Mouse (Mus musculus) intestine, postnatal 0 days (tissue): Measurements from ENCODE around the gene Mad1l1. TPM values are rescaled to one million over a fixed set of nuclear protein-coding genes. Genes with fewer than 3 reads are reported as not detected.

Experiments
- ATAC-seq: fragments of 200-750 bp; cut with Nextera tagmentation; 2 replicates; pipeline ENCODE4 v1.8.0; 2017; ENCODE audit warnings: mild to moderate bottlenecking, moderate TSS enrichment, moderate library complexity
- H3K27ac ChIP-seq: fragments of 300-500 bp; sonication (generic); 2 replicates; pipeline ENCODE4 v1.5.1; 2014; ENCODE audit warnings: mild to moderate bottlenecking, low read depth, low read length, moderate library complexity
- H3K27me3 ChIP-seq: fragments of 300-500 bp; sonication (generic); replicated peaks from 2 replicates; pipeline ENCODE4 v1.6.1; 2014; ENCODE audit warnings: low read length, mixed read lengths; ENCODE audit not compliant: control insufficient read depth, insufficient read depth
- H3K36me3 ChIP-seq: fragments of 300-500 bp; sonication (generic); 2 replicates; pipeline ENCODE4 v1.6.1; 2014; ENCODE audit warnings: mild to moderate bottlenecking, moderate library complexity; ENCODE audit not compliant: control insufficient read depth, insufficient read depth
- H3K4me1 ChIP-seq: fragments of 300-500 bp; sonication (generic); replicated peaks from 2 replicates; pipeline ENCODE4 v1.6.1; 2014; ENCODE audit warnings: antibody characterized with exemption, low read length, mixed read lengths; ENCODE audit not compliant: control insufficient read depth, insufficient read depth
- H3K4me2 ChIP-seq: fragments of 300-500 bp; sonication (generic); replicated peaks from 2 replicates; pipeline ENCODE4 v1.6.1; 2014; ENCODE audit warnings: low read depth, mild to moderate bottlenecking, moderate library complexity
- H3K4me3 ChIP-seq: fragments of 300-500 bp; sonication (generic); 2 replicates; pipeline ENCODE4 v1.5.1; 2014; ENCODE audit warnings: low read depth, low read length
- H3K9ac ChIP-seq: fragments of 300-500 bp; sonication (generic); 2 replicates; pipeline ENCODE4 v1.6.1; 2014; ENCODE audit warnings: mild to moderate bottlenecking, low read depth, low read length
- H3K9me3 ChIP-seq: fragments of 300-500 bp; sonication (generic); 2 replicates; pipeline ENCODE4 v1.6.1; 2016; ENCODE audit warnings: mixed run types; ENCODE audit not compliant: control insufficient read depth
- CTCF ChIP-seq: sonication (generic); IDR thresholded peaks from 2 replicates; pipeline ENCODE4 v1.5.1; 2016; ENCODE audit warnings: low read depth, mild to moderate bottlenecking, control low read depth, antibody characterized with exemption, moderate library complexity
- WGBS: fragments of 180-500 bp; shearing (Covaris S2); extraction: QIAGEN DNeasy Blood & Tissue Kit; methylation state at CpG from one replicate; pipeline ENCODE4 v1.1.7; 2014; 5-methylcytosine and 5-hydroxymethylcytosine counted together
- polyA plus RNA-seq: library from polyadenylated mRNA; unstranded; fragments of >200 nt; fragmentation: Nextera tagmentation; extraction: Ambion mirVana; gene quantifications from 2 replicates; pipeline ENCODE4 v1.2.1, GENCODE M21; 2015

Mad1l1 gene
- polyA plus RNA-seq, 1 experiment from 2014 or later, result 10.3 TPM

DNA sequence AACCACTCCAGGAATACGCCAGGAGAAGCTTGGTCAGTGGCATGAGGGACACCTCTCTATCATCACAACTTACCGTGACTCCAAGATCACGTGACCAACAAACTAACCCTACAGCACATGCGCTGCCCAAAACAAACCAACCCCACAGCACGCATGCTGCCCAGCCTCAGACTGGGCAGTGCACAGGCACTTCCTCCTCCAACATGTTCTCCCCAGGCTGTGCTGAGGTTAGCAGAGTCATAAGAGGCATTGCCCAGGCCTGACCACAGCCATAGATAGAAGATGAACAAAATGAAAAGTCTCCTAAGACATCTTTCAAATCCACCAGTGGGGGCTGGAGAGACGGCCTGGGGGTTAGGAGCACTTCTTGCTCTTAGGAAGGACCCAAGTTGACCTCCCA is 135.6 kb downstream of the Mad1l1 start:
- Histone ChIP-seq H3K27me3 (no peaks in the 10 kb centered on the region), H3K27ac (no peak overlapping the region), H3K9me3 (no peaks in the 10 kb centered on the region), H3K4me1 (0 out of 2 replicates have a peak, but pooled peaks cover 2% of the 10 kb centered on the region), H3K4me2 (no peak overlapping the region), H3K9ac (no peak overlapping the region), H3K36me3 (no peaks in the 10 kb centered on the region), H3K4me3 (no peak overlapping the region)
- ATAC-seq, result no peak
- WGBS, result 92% methylated on average over 6 of the region's 6 CpGs
- no peak for TF ChIP-seq CTCF

DNA sequence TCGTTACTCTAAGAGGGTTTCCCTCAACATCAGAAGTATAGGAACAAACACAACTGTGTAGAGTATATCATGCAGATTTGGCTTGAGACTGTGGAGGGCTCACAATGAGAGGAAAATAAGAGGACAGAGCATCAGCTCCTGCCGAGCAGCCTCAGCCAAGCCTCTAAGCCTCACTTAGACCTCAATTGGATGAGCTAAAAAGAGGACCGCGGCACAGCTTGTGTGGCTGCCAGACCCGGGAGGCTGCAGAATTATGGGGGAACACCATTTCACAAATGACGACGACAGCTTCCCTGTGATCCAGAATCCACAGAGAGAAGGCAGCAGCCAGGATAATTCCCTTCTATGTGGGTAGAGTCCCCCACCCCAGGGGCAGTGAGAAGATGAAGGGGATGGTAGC is 138.0 kb downstream of the Mad1l1 start:
- no peaks in the 10 kb centered on the region for H3K4me1 ChIP-seq
- no peaks in the 10 kb centered on the region for H3K36me3 ChIP-seq
- H3K9ac ChIP-seq, result no peak overlapping the region
- H3K27me3 ChIP-seq, result no peaks in the 10 kb centered on the region
- H3K4me3 ChIP-seq, result no peak overlapping the region
- ATAC-seq, result no peak
- H3K27ac ChIP-seq, result no peak overlapping the region
- no peaks in the 10 kb centered on the region for H3K9me3 ChIP-seq
- no peak for TF ChIP-seq CTCF
- H3K4me2 ChIP-seq, result no peak overlapping the region
- 91% methylated on average over 7 of the region's 7 CpGs for WGBS

DNA sequence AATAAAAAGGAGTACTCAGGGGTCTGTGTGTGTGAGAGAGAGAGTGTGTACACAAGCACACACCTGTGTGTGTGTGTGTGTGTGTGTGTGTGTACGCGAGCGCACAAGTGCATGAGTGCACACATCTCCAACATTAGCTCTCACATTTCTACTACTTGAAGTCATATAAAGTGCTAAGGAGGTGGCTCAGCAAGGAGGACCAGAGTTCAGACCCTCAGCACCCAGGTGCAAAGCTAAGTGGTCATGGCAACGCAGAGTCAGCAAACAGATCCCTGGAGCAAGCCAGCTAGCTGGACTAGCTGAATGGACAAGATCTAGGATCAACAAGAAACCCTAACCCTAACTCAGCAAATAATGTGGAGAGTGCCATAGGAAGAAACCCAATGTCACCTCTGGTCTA is 139.0 kb downstream of the Mad1l1 start:
- no peak for ATAC-seq
- Histone ChIP-seq H3K4me2 (no peak overlapping the region), H3K27me3 (no peaks in the 10 kb centered on the region), H3K36me3 (no peaks in the 10 kb centered on the region), H3K4me3 (no peak overlapping the region), H3K27ac (no peak overlapping the region), H3K9me3 (no peaks in the 10 kb centered on the region), H3K9ac (no peak overlapping the region), H3K4me1 (no peaks in the 10 kb centered on the region)
- 87% methylated on average over 4 of the region's 4 CpGs for WGBS
- TF ChIP-seq CTCF, result no peak

DNA sequence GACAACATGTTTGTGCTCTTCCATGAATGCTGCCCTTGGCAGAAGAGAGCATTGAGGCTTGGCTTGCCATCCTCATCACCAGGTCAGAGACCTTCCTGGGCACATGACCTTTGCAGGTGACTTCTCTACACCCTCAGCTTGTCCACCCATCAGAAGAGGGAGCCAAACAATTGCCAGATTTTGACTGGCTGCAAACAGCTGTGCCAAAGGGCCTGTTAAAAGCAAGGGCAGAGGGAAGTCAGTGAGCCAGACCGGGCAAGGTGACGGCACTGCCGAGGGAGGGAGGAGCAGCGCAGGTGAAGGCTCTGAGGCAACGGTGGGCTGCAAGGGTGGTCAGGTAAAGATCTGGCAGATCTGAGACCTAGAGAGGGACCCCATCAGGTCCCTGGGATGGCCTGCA is 141.3 kb downstream of the Mad1l1 start:
- no peak overlapping the region for H3K4me3 ChIP-seq
- H3K9ac ChIP-seq, result no peak overlapping the region
- H3K9me3 ChIP-seq, result no peaks in the 10 kb centered on the region
- TF ChIP-seq CTCF, result no peak
- H3K27ac ChIP-seq, result no peak overlapping the region
- H3K4me2 ChIP-seq, result no peak overlapping the region
- 97% methylated on average over 5 of the region's 5 CpGs for WGBS
- no peaks in the 10 kb centered on the region for H3K27me3 ChIP-seq
- no peaks in the 10 kb centered on the region for H3K4me1 ChIP-seq
- no peak for ATAC-seq
- H3K36me3 ChIP-seq, result no peaks in the 10 kb centered on the region

DNA sequence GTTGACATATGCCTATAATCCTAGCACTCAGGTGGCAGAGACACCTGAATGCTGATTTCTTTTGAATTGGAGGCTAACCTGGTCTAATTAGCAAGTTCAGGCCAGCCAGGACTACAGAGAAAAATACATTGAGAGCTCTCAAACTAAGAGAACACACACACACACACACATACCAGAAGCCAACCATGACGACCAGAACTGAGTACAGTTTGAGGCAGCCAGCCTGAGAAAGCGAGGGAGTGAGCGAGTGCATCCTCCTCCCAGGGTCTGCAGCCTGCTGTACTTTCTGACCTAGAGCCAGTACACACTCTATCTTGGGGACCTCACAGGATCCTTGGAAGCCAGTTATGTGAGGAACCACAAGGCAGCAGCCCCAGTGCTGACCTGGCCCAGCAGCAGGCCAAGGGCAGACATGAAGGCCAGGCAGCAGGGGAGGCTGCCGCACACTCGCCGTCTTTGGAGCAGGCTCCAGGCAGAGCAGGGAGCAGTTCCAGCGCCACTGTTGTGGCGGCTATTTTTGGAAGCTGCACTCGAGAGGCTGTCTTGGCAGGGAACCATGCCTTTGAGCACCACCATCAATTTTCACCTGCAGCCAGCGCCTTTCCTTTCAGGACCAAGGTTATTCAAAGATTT is 143.2 kb downstream of the Mad1l1 start:
- WGBS, result 70% methylated on average over 10 of the region's 10 CpGs
- no peaks in the 10 kb centered on the region for H3K27me3 ChIP-seq
- H3K4me3 ChIP-seq, result no peak overlapping the region
- ATAC-seq, result no peak
- no peak for TF ChIP-seq CTCF
- no peaks in the 10 kb centered on the region for H3K36me3 ChIP-seq
- H3K9ac ChIP-seq, result no peak overlapping the region
- H3K4me1 ChIP-seq, result no peaks in the 10 kb centered on the region
- H3K27ac ChIP-seq, result no peak overlapping the region
- no peaks in the 10 kb centered on the region for H3K9me3 ChIP-seq
- H3K4me2 ChIP-seq, result no peak overlapping the region

DNA sequence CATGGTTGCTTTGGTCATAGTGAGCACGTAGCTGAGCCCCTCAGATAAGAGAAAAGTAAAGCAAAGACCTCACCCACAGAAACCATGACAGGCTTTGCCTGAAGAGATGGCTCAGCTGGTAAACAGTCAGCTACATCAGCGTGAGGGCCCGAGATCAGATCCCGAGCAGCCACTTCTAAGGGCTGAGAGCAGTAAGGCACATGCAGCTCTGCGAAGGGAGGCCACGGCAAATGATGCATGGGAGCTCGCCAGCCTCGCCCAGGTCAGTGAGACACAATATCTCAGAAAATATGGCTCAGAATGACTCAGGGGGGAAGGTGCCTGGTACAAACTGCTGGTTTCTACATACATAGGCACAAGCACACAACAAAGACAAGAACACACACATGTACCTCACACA is 143.8 kb downstream of the Mad1l1 start:
- no peak for TF ChIP-seq CTCF
- Histone ChIP-seq H3K4me1 (no peaks in the 10 kb centered on the region), H3K9me3 (no peaks in the 10 kb centered on the region), H3K4me2 (no peak overlapping the region), H3K36me3 (no peaks in the 10 kb centered on the region), H3K4me3 (no peak overlapping the region), H3K27me3 (no peaks in the 10 kb centered on the region), H3K27ac (no peak overlapping the region), H3K9ac (no peak overlapping the region)
- 65% methylated on average over 8 of the region's 8 CpGs for WGBS
- ATAC-seq, result no peak

DNA sequence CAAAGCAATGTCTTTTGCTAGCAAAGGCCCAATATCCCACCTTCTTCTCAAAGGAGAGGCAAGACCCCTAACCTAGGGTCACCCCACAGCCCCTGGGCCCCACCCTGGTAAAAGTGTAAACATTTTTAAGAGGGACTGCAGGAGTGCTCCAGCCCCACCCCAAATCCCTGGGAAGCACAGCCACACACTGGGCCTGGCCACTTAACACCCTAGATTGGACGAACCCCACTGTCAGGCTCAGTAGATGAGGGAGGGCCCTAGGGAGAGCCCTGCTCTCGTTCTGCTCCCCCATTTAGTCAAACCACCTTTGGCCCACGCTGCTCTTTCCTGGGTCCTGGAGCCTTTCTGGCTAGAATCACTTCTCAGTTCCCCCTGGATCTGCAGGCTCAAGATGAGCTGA is 145.0 kb downstream of the Mad1l1 start:
- no peak overlapping the region for H3K4me2 ChIP-seq
- WGBS, result 70% methylated on average over 3 of the region's 3 CpGs
- no peaks in the 10 kb centered on the region for H3K4me1 ChIP-seq
- H3K27ac ChIP-seq, result no peak overlapping the region
- H3K4me3 ChIP-seq, result no peak overlapping the region
- no peak for ATAC-seq
- H3K9ac ChIP-seq, result no peak overlapping the region
- TF ChIP-seq CTCF, result no peak
- no peaks in the 10 kb centered on the region for H3K9me3 ChIP-seq
- H3K36me3 ChIP-seq, result no peaks in the 10 kb centered on the region
- H3K27me3 ChIP-seq, result no peaks in the 10 kb centered on the region
